Mouse (Mus musculus) adrenal gland, postnatal 4 days (tissue): ENCODE measurements around the gene Recql5. TPM values are rescaled to one million over a fixed set of nuclear protein-coding genes. Genes with fewer than 3 reads are reported as not detected.
"Not testable (repeated sequence)": the region's sequence is repeated elsewhere in the genome, so short reads cannot be mapped to it uniquely, and the experiment has no call there.

Experiments
- DNase-seq, 2 experiments: peaks; one replicate each; pipeline ENCODE4 v3.0.0; 2021 to 2022; ENCODE audit warnings: low spot score in 2 of 2, mixed read lengths in 2 of 2
- total RNA-seq, 2 experiments: library from RNA; stranded (reverse); gene quantifications; 2 replicates each; pipeline ENCODE4 v1.2.3; 2021

Gene Recql5
- total RNA-seq, 2 experiments from 2014 or later, result 28.6 to 28.8 TPM

GRCm38 (mm10) chr11:115863895-115864294 is 69.4 kb downstream of the Recql5 start:
- no peak for DNase-seq

- DNase-seq, result peak; percentile 76 to 84
Measured at GRCm38 (mm10) chr11:115859143-115859945, 73.9 kb downstream of the Recql5 start.

- DNase-seq, result no peak
Measured at GRCm38 (mm10) chr11:115858354-115858753, 74.9 kb downstream of the Recql5 start, which contains the start of gene Myo15b. Gene Myo15b (plus strand): TSS chr11:115858406.

- DNase-seq, result no peak
Measured at GRCm38 (mm10) chr11:115857936-115858335, 75.3 kb downstream of the Recql5 start.

- DNase-seq, result not testable (repeated sequence)
Measured at GRCm38 (mm10) chr11:115857146-115857545, 76.1 kb downstream of the Recql5 start.

- no peak for DNase-seq
Measured at GRCm38 (mm10) chr11:115854674-115855073, 78.6 kb downstream of the Recql5 start.

GRCm38 (mm10) chr11:115845819-115846218 is 87.5 kb downstream of the Recql5 start:
- no peak for DNase-seq

GRCm38 (mm10) chr11:115844240-115844639 is 89.0 kb downstream of the Recql5 start:
- DNase-seq, result no peak

- no peak for DNase-seq
Measured at GRCm38 (mm10) chr11:115843891-115844239, 89.4 kb downstream of the Recql5 start.

GRCm38 (mm10) chr11:115843141-115843890 is 90.0 kb downstream of the Recql5 start:
- no peak for DNase-seq

Other genes starting within 250 kb of the Recql5 start
- gene Grb2, start 224.9 kb downstream of the Recql5 start, total RNA-seq, result 100 to 1,000 TPM; 116 to 135 TPM
- 10 to 100 TPM; 67.4 to 71.0 TPM for gene Tmem94, start 168.0 kb downstream of the Recql5 start, total RNA-seq
- gene Caskin2, start 119.8 kb downstream of the Recql5 start, total RNA-seq, result 10 to 100 TPM; 59.9 to 61.1 TPM
- gene Tsen54, start 118.8 kb downstream of the Recql5 start, total RNA-seq, result 10 to 100 TPM; 25.4 to 26.3 TPM
- 10 to 100 TPM; 15.8 to 25.6 TPM for gene Llgl2, start 109.4 kb downstream of the Recql5 start, total RNA-seq
- 1 to 10 TPM; 1.1 to 6.8 TPM for gene Myo15b, start 75.1 kb downstream of the Recql5 start, total RNA-seq
- gene Smim5, start 33.5 kb downstream of the Recql5 start, total RNA-seq, result 1 to 10 TPM; 2.1 to 2.3 TPM
- gene Smim6, start 21.5 kb downstream of the Recql5 start, total RNA-seq, result 1 to 10 TPM in 1 of 2 experiments, not detected in 1; 1.8 TPM
- gene Sap30bp, start 195 bp downstream of the Recql5 start, total RNA-seq, result 10 to 100 TPM; 44.9 to 51.5 TPM
- gene Itgb4, start 41.2 kb upstream of the Recql5 start, total RNA-seq, result 1 to 10 TPM; 5.0 to 8.7 TPM
- 10 to 100 TPM; 70.2 to 88.6 TPM for gene Galk1, start 79.2 kb upstream of the Recql5 start, total RNA-seq
- 100 to 1,000 TPM; 751 to 846 TPM for gene H3f3b, start 94.5 kb upstream of the Recql5 start, total RNA-seq
- 10 to 100 TPM; 41.3 to 45.5 TPM for gene Unk, start 96.8 kb upstream of the Recql5 start, total RNA-seq
- 1 to 10 TPM; 1.1 to 2.4 TPM for gene Unc13d, start 144.5 kb upstream of the Recql5 start, total RNA-seq
- 100 to 1,000 TPM; 126 to 136 TPM for gene Wbp2, start 153.5 kb upstream of the Recql5 start, total RNA-seq
- gene Trim47, start 193.7 kb upstream of the Recql5 start, total RNA-seq, result 10 to 100 TPM; 21.3 to 23.9 TPM
- 1 to 10 TPM; 8.2 to 8.5 TPM for gene Trim65, start 197.7 kb upstream of the Recql5 start, total RNA-seq
- 10 to 100 TPM; 75.4 to 81.6 TPM for gene Mrpl38, start 205.4 kb upstream of the Recql5 start, total RNA-seq
- 10 to 100 TPM; 57.7 to 63.5 TPM for gene Fbf1, start 234.7 kb upstream of the Recql5 start, total RNA-seq